Mouse (Mus musculus): Measurements from ENCODE around the gene Pdk2. TPM values are rescaled to one million over a fixed set of nuclear protein-coding genes. Genes with fewer than 3 reads are reported as not detected.
A peak's percentile ranks its signal among the peaks of the same experiment; 100 is the strongest.

Pdk2 gene
- polyA plus RNA-seq, 1 experiment from 2014 or later, result 15.2 TPM

GRCm38 (mm10) chr11:95076536-95077111, 35.5 kb upstream of the Pdk2 start, which contains the start of gene Itga3:
TSS of gene Itga3 (minus strand) at chr11:95076801.
- Histone ChIP-seq H3K4me1 (replicated peaks) (peaks cover 62% of the 10 kb centered on the region), H3K4me3 (peak within 1 kb of the TSS; percentile 69), H3K9me3 (no peaks in the 10 kb centered on the region), H3K27me3 (ENCODE audit: insufficient read depth, poor library complexity, severe bottlenecking) (peaks cover 69% of the 10 kb centered on the region), H3K27ac (peak within 1 kb of the TSS; percentile 78), H3K36me3 (no peaks in the 10 kb centered on the region)
- DNase-seq (ENCODE audit: low spot score), result peak; percentile 68
- under 1% methylated on average over 51 of the region's 51 CpGs for WGBS

- Histone ChIP-seq H3K27me3 (ENCODE audit: insufficient read depth, poor library complexity, severe bottlenecking) (peaks cover 69% of the 10 kb centered on the region), H3K4me1 (replicated peaks) (peaks cover 65% of the 10 kb centered on the region), H3K27ac (peak overlapping the region; percentile 78), H3K4me3 (peak overlapping the region; percentile 69), H3K36me3 (no peaks in the 10 kb centered on the region), H3K9me3 (no peaks in the 10 kb centered on the region)
- DNase-seq (ENCODE audit: low spot score), result peak; percentile 67
- under 1% methylated on average over 42 of the region's 42 CpGs for WGBS
These were observed 34.9 kb upstream of the Pdk2 start for GRCm38 (mm10) chr11:95076041-95076535.

GRCm38 (mm10) chr11:95075197-95076040, 34.3 kb upstream of the Pdk2 start:
- peaks cover 69% of the 10 kb centered on the region for H3K27me3 ChIP-seq (ENCODE audit: insufficient read depth, poor library complexity, severe bottlenecking)
- H3K4me3 ChIP-seq, result peak overlapping the region; percentile 69
- H3K36me3 ChIP-seq, result no peaks in the 10 kb centered on the region
- H3K4me1 ChIP-seq (replicated peaks), result peaks cover 68% of the 10 kb centered on the region
- peak overlapping the region; percentile 78; the same call in 1 of the 2 replicates for H3K27ac ChIP-seq
- H3K9me3 ChIP-seq, result no peaks in the 10 kb centered on the region
- peak; percentile 21 for DNase-seq (ENCODE audit: low spot score)
- WGBS, result 9% methylated on average over 19 of the region's 19 CpGs

- Histone ChIP-seq H3K27ac (no peak overlapping the region), H3K4me1 (replicated peaks) (peaks cover 63% of the 10 kb centered on the region), H3K4me3 (peak overlapping the region; percentile 69), H3K9me3 (no peaks in the 10 kb centered on the region), H3K27me3 (ENCODE audit: insufficient read depth, poor library complexity, severe bottlenecking) (peaks cover 67% of the 10 kb centered on the region), H3K36me3 (no peaks in the 10 kb centered on the region)
- WGBS, result 77% methylated on average over 4 of the region's 4 CpGs
- no peak for DNase-seq (ENCODE audit: low spot score)
These were observed 33.5 kb upstream of the Pdk2 start for GRCm38 (mm10) chr11:95074694-95075093.

GRCm38 (mm10) chr11:95073835-95074234, 32.7 kb upstream of the Pdk2 start:
- Histone ChIP-seq H3K27me3 (ENCODE audit: insufficient read depth, poor library complexity, severe bottlenecking) (peaks cover 59% of the 10 kb centered on the region), H3K27ac (no peak overlapping the region), H3K9me3 (no peaks in the 10 kb centered on the region), H3K36me3 (no peaks in the 10 kb centered on the region), H3K4me1 (replicated peaks) (peaks cover 58% of the 10 kb centered on the region), H3K4me3 (no peak overlapping the region)
- DNase-seq (ENCODE audit: low spot score), result no peak
- 77% methylated on average over 4 of the region's 4 CpGs for WGBS

- peaks cover 55% of the 10 kb centered on the region for H3K4me1 ChIP-seq (replicated peaks)
- 76% methylated on average over 5 of the region's 5 CpGs for WGBS
These were observed 31.6 kb upstream of the Pdk2 start for GRCm38 (mm10) chr11:95072804-95073203.

GRCm38 (mm10) chr11:95072136-95072535, 31.0 kb upstream of the Pdk2 start:
- Histone ChIP-seq H3K4me1 (replicated peaks) (peaks cover 50% of the 10 kb centered on the region), H3K4me3 (no peak overlapping the region)
- 71% methylated on average over 8 of the region's 8 CpGs for WGBS

More at GRCm38 (mm10) chr11:95072804-95073203, 31.6 kb upstream of the Pdk2 start:
- Histone ChIP-seq H3K27ac (no peak overlapping the region), H3K36me3 (no peaks in the 10 kb centered on the region), H3K27me3 (ENCODE audit: insufficient read depth, poor library complexity, severe bottlenecking) (peaks cover 49% of the 10 kb centered on the region), H3K4me3 (no peak overlapping the region), H3K9me3 (no peaks in the 10 kb centered on the region)
- no peak for DNase-seq (ENCODE audit: low spot score)

GRCm38 (mm10) chr11:95071266-95071665, 30.1 kb upstream of the Pdk2 start:
- Histone ChIP-seq H3K27ac (no peak overlapping the region), H3K4me3 (no peak overlapping the region), H3K36me3 (no peaks in the 10 kb centered on the region), H3K9me3 (no peaks in the 10 kb centered on the region), H3K4me1 (replicated peaks) (peaks cover 41% of the 10 kb centered on the region), H3K27me3 (ENCODE audit: insufficient read depth, poor library complexity, severe bottlenecking) (peaks cover 33% of the 10 kb centered on the region)
- no peak for DNase-seq (ENCODE audit: low spot score)
- 63% methylated on average over 7 of the region's 7 CpGs for WGBS

More at GRCm38 (mm10) chr11:95072136-95072535, 31.0 kb upstream of the Pdk2 start:
- Histone ChIP-seq H3K9me3 (no peaks in the 10 kb centered on the region), H3K27ac (no peak overlapping the region), H3K36me3 (no peaks in the 10 kb centered on the region), H3K27me3 (ENCODE audit: insufficient read depth, poor library complexity, severe bottlenecking) (peaks cover 42% of the 10 kb centered on the region)
- DNase-seq (ENCODE audit: low spot score), result no peak

- no peak for DNase-seq (ENCODE audit: low spot score)
- H3K27ac ChIP-seq, result 0 out of 2 replicates have a peak overlapping the region, but pooled peaks have one; percentile 10
- H3K9me3 ChIP-seq, result no peaks in the 10 kb centered on the region
- H3K27me3 ChIP-seq (ENCODE audit: insufficient read depth, poor library complexity, severe bottlenecking), result peaks cover 25% of the 10 kb centered on the region
- peaks cover 5% of the 10 kb centered on the region; the same call in 1 of the 2 replicates for H3K36me3 ChIP-seq
- no peak overlapping the region for H3K4me3 ChIP-seq
- peaks cover 32% of the 10 kb centered on the region for H3K4me1 ChIP-seq (replicated peaks)
- 74% methylated on average over 8 of the region's 8 CpGs for WGBS
These were observed 29.3 kb upstream of the Pdk2 start for GRCm38 (mm10) chr11:95070140-95071107.

GRCm38 (mm10) chr11:95069226-95069957, 28.2 kb upstream of the Pdk2 start:
- 81% methylated on average over 10 of the region's 10 CpGs for WGBS
- no peak overlapping the region; the same call in 1 of the 2 replicates for H3K27ac ChIP-seq
- peaks cover 22% of the 10 kb centered on the region for H3K4me1 ChIP-seq (replicated peaks)
- no peak for DNase-seq (ENCODE audit: low spot score)
- H3K36me3 ChIP-seq, result peaks cover 8% of the 10 kb centered on the region; the same call in 1 of the 2 replicates
- H3K27me3 ChIP-seq (ENCODE audit: insufficient read depth, poor library complexity, severe bottlenecking), result peaks cover 14% of the 10 kb centered on the region
- H3K4me3 ChIP-seq, result no peak overlapping the region
- no peaks in the 10 kb centered on the region for H3K9me3 ChIP-seq

- WGBS, result 27% methylated on average over 19 of the region's 19 CpGs
These were observed 15.8 kb upstream of the Pdk2 start for GRCm38 (mm10) chr11:95056768-95057501.

More at GRCm38 (mm10) chr11:95056768-95057501, 15.8 kb upstream of the Pdk2 start:
- Histone ChIP-seq H3K36me3 (peaks cover 14% of the 10 kb centered on the region; the same call in 1 of the 2 replicates), H3K27me3 (ENCODE audit: insufficient read depth, poor library complexity, severe bottlenecking) (peaks cover 33% of the 10 kb centered on the region), H3K27ac (no peak overlapping the region), H3K9me3 (no peaks in the 10 kb centered on the region), H3K4me3 (peak overlapping the region; percentile 12; the same call in 1 of the 2 replicates), H3K4me1 (replicated peaks) (peaks cover 13% of the 10 kb centered on the region)
- DNase-seq (ENCODE audit: low spot score), result no peak

Measured in hindbrain, embryonic 10.5 days (tissue).